Mouse (Mus musculus): ENCODE data around the gene Gm5751. TPM values are rescaled to one million over a fixed set of nuclear protein-coding genes. Genes with fewer than 3 reads are reported as not detected.
A peak's percentile ranks its signal among the peaks of the same experiment; 100 is the strongest.
"Not testable (repeated sequence)": the region's sequence is repeated elsewhere in the genome, so short reads cannot be mapped to it uniquely, and the experiment has no call there.

Gm5751 gene
- total RNA-seq (2021) = not detected
- long read RNA-seq, experiment 1 = 0 reads
- long read RNA-seq, experiment 2 = 0 reads

DNA sequence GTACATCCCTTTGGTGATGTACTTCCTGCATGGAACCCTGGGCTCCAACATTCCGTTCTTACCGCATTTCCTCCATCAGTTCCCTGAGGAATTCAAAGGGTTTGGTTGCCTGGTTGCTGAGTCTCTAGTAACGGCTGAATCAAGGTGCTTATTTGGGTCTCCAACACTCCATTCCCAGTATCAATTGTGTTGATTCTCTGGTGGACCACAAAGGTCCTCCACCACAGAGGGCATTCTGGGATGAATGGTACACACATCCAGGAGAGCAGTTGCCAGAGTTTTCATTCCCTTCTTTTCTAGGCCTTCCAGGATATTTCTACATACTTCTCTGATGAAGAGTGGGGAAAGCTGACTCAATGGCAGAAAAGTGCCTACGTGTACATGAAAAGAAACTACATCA is at the start of gene Gm5751:
Gm5751 (plus strand) TSS at position 301 of the 400 bp plus-strand sequence.
- intact Hi-C loops (cut with DNase I); DNase-seq: not testable (repeated sequence)

DNA sequence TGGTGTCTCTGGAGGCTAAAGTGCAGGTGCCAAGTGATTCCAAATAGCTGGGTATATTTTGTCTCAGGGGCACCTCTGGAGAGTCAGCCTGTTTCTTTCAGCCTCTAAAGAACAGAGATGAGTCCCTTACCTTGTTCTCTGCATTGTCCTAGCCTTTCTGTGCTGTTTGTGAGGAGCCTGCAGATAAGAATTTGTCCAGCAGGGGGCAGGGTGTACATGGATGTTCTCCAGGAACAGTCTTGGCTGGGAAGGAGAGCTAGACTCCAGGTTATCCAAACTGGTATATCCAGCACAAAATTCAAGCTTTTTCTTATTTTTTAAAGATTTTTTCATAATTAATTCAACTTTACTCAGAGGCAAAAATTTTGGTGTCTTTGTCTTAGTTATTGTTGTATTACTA is 42.0 kb upstream of the Gm5751 start:
- intact Hi-C loops (cut with DNase I) = no loop called here
- peak in 1 of 2 experiments; percentile 13 for DNase-seq

DNA sequence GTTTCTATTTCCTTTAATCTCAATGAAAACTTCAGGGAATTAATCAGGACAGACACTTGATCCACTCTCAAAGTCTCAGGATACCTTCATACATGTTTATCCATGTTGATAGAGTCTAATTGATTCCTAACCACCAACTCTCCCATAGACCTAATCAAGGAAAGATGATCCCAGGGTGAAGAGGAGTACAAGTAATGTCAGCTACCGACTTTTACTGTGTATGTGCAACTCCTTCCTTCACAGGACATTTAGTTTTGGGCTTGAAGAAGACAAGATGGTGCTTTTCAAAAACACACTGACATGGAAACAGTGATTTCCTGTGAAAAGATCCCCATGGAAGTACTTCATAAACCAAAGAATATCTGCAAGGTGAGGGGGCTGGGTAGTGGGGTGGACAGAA is 30.4 kb upstream of the Gm5751 start, which contains the start of gene Gm6592:
Gm6592 (plus strand) TSS at position 301 of the 400 bp plus-strand sequence.
- no peak for DNase-seq
- intact Hi-C loops (cut with DNase I) = no loop called here

DNA sequence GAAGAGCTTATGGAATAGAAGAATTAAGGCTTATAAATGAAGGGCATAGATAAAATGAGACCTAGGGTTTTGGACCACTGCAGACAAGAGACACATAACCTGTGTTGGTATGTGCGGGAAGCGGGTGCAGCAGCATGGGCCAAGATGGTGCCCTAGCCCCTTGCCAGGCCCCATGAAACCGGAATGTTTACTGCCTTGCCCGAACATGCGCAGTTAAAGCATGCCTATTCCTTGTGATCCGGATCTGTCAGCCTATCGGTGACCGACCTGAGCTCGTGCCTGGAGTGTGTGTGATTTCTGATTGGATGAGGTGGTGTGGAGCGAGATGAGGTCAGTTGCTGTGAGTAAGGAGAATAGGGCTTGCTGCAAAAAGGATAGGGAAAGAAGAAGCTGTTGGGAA is 21.6 kb upstream of the Gm5751 start:
- DNase-seq = no peak
- intact Hi-C loops (cut with DNase I) = no loop called here

DNA sequence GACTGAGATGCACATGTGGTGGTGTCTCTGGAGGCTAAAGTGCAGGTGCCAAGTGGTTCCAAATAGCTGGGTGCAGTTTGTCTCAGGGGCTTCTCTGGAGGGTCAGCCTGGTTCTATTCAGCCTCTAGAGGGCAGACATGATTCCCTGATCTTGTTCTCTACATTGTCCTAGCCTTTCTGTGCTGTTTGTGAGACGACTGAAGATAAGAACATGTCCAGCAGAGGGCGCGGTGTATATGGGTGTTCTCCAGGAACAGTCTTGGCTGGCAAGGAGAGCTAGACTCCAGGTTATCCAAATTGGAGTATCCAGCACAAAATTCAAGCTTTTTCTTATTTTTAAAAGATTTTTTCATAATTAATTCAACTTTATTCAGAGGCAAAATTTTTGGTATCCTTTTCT is 9.7 kb upstream of the Gm5751 start:
- peak; percentile 11 to 13 for DNase-seq
- intact Hi-C loops (cut with DNase I) = not testable (repeated sequence)

DNA sequence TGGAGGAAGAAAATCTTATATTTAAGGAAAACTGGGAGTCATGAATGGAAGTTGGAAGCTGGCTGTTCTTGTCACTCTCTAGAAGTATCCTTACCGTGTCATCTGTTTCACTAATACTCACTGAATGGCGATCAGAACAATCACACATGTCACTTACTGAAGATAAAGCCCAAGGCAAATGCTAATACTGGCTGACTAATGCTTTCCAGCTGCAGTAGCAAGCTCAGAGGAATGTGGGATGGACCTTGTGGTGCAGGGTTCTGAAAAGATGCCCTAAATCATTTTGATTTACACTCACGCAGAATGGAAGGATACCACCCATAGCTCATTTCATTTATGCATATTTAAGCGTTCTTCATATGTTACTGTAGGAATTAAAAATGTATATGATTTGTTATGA is 10.3 kb downstream of the Gm5751 start:
- intact Hi-C loops (cut with DNase I) = no loop called here
- DNase-seq = no peak

DNA sequence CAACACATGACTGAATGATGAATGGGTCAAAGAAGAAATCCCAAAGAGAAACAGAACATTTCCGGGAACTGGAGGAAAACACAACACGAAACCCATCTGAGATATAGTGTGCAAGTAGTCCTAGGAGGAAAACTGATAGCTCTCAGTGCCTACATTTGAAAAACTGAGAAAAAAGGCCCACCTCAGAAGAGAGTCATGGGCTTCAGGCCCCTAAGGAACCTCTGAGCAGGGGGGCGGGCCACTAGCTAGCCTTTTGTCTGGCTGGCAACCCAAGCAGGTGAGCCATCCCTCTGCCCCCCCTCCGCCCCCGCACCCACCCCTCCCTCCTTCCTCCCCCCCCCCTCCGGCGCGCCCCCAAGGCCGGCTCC is 17.9 kb downstream of the Gm5751 start:
- intact Hi-C loops (cut with DNase I) = no loop called here
- no peak for DNase-seq

DNA sequence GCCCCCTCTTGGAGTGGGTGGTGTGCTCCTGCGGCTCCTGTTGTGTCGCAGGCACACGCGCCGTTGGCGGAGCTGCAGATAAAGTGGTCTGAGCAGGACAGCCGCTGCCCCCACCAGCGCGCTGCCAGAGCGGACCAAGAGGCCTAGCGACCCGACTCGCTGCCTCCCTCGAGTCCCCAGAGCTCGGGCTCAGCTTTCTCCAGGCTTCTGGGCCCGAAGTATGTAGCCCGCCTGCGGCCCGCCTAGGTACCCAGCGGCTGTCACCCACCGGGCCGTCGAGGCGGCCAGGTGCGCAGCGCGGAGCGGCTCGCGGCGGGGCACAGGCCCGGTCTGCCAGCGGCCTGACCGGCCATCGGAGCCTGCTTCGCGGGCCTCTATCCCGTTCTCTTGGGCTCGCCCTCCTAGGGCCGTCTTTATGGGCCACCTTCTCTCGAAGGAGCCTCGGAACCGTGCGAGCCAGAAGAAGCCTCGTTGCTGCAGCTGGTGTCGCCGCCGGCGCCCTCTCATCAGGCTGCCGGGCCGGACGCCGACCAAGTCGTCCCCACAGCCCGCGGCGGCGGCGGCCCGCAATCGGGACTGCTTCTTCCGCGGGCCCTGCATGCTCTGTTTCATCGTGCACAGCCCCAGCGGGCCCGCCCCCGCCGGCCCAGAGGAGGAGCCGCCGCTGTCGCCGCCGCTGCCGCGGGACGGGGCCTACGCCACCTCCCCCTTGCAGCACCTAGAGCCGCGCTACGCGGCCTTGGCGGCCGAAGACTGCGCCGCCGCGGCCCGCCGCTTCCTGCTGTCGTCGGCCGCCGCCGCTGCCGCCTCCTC is 18.5 kb downstream of the Gm5751 start, which contains the start of gene B630019K06Rik:
B630019K06Rik (plus strand) TSS at position 40 of the 813 bp plus-strand sequence.
- DNase-seq = peak; percentile 47
- intact Hi-C loops (cut with DNase I) = no loop called here

DNA sequence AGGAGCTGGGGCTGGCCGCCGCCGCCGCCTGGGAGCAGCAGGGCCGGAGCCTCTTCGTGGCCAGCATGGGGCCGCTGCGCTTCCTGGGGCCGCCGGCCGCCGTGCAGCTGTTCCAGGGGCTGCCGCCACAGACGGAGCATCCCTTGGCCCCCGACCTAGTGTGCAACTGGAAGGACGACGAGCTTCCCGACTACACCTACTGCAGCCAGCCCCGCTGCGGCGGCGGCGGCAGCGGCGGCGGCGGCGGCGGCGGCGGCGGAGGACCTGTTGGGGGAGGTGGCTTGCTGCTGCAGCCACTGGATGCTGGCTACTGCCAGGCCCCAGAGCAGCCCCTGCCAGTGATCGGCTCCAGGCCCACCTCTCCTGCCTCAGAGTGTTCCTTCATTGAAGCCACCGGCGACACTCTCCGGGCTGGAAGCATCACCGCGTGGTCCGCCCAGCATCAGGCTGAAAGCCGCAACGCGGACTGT is 19.2 kb downstream of the Gm5751 start:
- intact Hi-C loops (cut with DNase I) = no loop called here
- DNase-seq = no peak

DNA sequence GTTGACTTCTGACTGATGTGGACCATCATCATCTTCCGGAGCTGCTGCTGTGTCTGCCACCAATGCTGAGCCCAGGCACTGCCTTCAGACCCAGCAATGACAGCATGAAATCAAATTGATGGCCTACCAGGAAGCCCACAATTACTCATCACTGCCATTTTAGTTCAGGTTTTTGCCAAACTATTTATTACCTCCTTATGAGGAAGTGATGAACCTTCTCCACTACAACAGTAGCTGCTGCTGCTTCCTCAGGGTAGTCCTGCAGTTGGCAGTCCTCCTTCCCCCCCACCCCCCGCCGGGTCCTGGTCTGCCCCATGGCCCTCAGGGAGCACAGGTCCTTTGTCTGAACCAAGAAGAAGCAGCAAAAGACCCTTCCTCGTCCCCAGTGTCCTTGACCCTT is 26.8 kb downstream of the Gm5751 start:
- intact Hi-C loops (cut with DNase I) = no loop called here
- no peak for DNase-seq

DNA sequence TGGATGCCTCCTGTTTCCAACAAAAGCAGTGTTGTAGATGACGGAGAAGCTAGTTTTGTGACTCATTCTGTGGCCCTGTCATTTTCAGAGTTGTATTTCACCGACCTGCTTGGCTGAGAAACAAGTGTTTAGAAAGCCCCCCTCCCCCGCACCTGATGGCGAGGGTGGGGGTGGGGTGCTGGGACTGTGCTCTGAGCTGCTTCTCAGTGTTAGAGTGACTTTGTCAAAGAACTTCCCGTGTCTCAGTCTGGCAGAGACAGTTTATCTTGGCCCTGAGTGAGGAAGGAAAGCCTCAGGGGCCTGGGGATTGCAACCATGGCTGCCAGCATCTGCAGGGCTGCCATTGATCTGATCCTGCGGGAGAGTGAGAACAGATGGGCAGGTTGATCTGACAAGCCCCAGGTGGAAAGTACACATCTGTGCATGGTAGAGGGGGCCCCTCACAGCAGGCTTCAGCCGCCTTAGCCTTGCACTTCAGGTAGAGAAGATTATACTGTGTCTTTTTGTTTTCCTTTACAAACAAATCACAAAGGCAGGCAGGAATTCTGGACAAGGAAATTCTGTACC is 27.9 kb downstream of the Gm5751 start:
- intact Hi-C loops (cut with DNase I) = no loop called here
- DNase-seq = no peak

DNA sequence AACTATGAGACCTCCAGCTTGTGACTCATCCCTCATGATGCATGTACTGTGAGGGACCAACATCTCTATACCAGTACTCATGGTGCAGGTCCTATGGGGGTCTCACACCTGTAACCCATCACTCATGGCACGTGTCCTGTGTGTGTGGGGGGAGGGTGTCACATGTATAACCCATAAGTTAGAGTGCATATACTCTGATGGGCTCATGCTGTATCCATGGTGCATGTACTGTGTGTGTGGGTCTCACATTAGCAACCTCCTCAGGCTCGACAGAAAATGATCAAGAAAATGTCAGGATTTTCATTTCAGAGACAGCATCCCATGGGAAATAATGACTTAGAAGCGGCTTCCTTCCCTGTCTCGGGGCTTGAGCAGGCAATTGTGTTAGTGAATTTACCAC is 47.0 kb downstream of the Gm5751 start:
- no peak for DNase-seq
- intact Hi-C loops (cut with DNase I) = no loop called here

DNA sequence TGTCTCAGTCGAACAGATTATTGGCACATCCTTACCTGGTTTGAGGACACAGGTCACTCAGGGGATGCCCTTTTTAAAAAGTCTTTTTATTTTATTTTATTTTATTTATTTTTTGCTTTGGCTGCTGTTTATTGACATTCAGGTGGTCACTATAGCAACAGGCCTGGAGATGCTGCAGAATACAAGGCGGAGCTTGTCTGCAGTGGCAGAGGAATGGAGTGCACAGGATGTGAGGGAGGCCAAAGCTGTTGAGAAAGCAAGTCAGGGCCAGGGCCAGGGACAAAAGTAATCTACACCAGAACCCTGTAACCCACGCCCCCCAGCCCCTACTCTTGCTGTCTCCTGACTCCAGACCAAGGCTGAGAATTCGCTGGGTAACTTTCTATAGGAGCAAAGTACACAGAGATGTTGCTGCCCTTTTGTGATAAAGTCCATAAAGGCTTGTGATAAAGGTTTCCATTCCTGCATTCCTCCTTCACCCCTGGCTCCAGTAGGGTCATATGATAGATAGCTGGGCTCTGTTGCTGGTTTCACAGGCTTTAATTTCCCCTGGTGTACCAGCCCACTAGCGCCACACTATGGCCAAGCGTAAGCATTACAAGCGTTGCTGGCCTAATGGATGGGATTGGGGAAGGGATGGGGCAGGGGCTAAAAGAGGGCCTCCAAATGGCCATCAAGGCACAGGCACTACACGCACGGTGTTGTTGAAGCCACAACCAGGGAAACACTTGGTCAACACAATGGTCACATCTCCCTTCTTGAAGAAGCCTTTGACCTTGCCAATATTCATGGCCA is 48.0 kb downstream of the Gm5751 start:
- no peak for DNase-seq
- intact Hi-C loops (cut with DNase I) = no loop called here

DNA sequence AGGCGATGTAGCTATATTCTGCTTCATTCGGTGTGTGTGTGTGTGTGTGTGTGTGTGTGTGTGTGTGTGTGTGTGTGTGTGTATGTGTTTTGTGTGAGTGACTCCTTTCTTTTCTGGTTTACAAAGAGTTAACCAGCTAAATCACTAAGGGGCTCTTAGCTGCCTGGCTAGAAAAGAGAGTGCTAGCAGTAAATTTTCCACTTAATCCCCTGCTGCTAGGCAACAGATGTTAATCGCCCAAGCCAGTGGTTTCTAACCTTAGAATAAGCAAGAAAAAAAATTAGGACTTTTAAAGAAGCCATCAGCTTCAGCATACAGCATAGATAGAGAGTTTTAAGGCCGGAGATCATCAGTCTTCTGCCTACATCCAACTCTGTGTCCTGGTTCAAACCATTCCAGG is 53.3 kb downstream of the Gm5751 start:
- intact Hi-C loops (cut with DNase I) = no loop called here
- no peak for DNase-seq

Other genes starting within 250 kb of the Gm5751 start
- gene Ssxb8, start 183.4 kb upstream of the Gm5751 start, total RNA-seq (2021) = not detected
- not detected for gene Ssx9, start 125.8 kb upstream of the Gm5751 start, total RNA-seq (2021)
- gene Ssxb5, start 70.6 kb upstream of the Gm5751 start, total RNA-seq (2021) = not detected
- gene Gm6592, start 30.3 kb upstream of the Gm5751 start, total RNA-seq (2021) = not detected
- under 1 TPM; 0.36 to 0.42 TPM for gene B630019K06Rik, start 18.1 kb downstream of the Gm5751 start, total RNA-seq (2021)
- not detected for gene Fthl17b, start 88.7 kb downstream of the Gm5751 start, total RNA-seq (2021)
- not detected for gene Fthl17c, start 102.3 kb downstream of the Gm5751 start, total RNA-seq (2021)
- not detected for gene Fthl17d, start 112.5 kb downstream of the Gm5751 start, total RNA-seq (2021)
- not detected for gene Fthl17e, start 159.2 kb downstream of the Gm5751 start, total RNA-seq (2021)
- not detected for gene Fthl17f, start 188.8 kb downstream of the Gm5751 start, total RNA-seq (2021)
- not detected for gene 4930402K13Rik, start 230.3 kb downstream of the Gm5751 start, total RNA-seq (2021)